Mouse (Mus musculus) embryonic facial prominence, embryonic 13.5 days (tissue): Measurements from ENCODE around the gene Aqr. TPM values are rescaled to one million over a fixed set of nuclear protein-coding genes. Genes with fewer than 3 reads are reported as not detected.

Source experiments
- ATAC-seq: fragments of 200-750 bp; cut with Nextera tagmentation; 2 replicates; pipeline ENCODE4 v1.8.0; 2017; ENCODE audit warnings: low read depth; ENCODE audit not compliant: insufficient number of reproducible peaks, insufficient read depth, low FRiP score, low TSS enrichment
- H3K27ac ChIP-seq: fragments of 300-500 bp; sonication (generic); 2 replicates; pipeline ENCODE4 v1.5.1; 2015; ENCODE audit warnings: moderate library complexity, mild to moderate bottlenecking, inconsistent platforms
- H3K27me3 ChIP-seq: fragments of 300-500 bp; sonication (generic); 2 replicates; pipeline ENCODE4 v1.6.1; 2015; ENCODE audit warnings: mild to moderate bottlenecking, inconsistent platforms
- H3K36me3 ChIP-seq: fragments of 300-500 bp; sonication (generic); 2 replicates; pipeline ENCODE4 v1.6.1; 2015; ENCODE audit warnings: mild to moderate bottlenecking, inconsistent platforms
- H3K4me1 ChIP-seq: fragments of 300-500 bp; sonication (generic); 2 replicates; pipeline ENCODE4 v1.6.1; 2015; ENCODE audit warnings: inconsistent platforms
- H3K4me2 ChIP-seq: fragments of 300-500 bp; sonication (generic); 2 replicates; pipeline ENCODE4 v1.6.1; 2015; ENCODE audit warnings: moderate library complexity, mild to moderate bottlenecking, inconsistent platforms
- H3K4me3 ChIP-seq: fragments of 300-500 bp; sonication (generic); 2 replicates; pipeline ENCODE4 v1.5.1; 2015; ENCODE audit warnings: mild to moderate bottlenecking, inconsistent platforms
- H3K9ac ChIP-seq: fragments of 300-500 bp; sonication (generic); 2 replicates; pipeline ENCODE4 v1.6.1; 2015; ENCODE audit warnings: mild to moderate bottlenecking, inconsistent platforms
- H3K9me3 ChIP-seq: fragments of 300-500 bp; sonication (generic); 2 replicates; pipeline ENCODE4 v1.6.1; 2016; ENCODE audit warnings: inconsistent platforms
- WGBS: fragments of 180-500 bp; shearing (Covaris S2); methylation state at CpG from one replicate; pipeline ENCODE4 v1.1.7; 2015; ENCODE audit warnings: mixed read lengths; 5-methylcytosine and 5-hydroxymethylcytosine counted together
- microRNA-seq: library from miRNA; unstranded; fragments of <30 nt; microRNA quantifications from one replicate; pipeline ENCODE4, GENCODE M21; 2016
- polyA plus RNA-seq: library from polyadenylated mRNA; unstranded; fragments of >200 nt; fragmentation: Nextera tagmentation; extraction: Ambion mirVana; gene quantifications from 2 replicates; pipeline ENCODE4 v1.2.1, GENCODE M21; 2015

Aqr gene
- polyA plus RNA-seq, 1 experiment from 2014 or later, result 48.1 TPM

GRCm38 (mm10) chr2:114058226-114058796, 128.5 kb downstream of the Aqr start:
- H3K9me3 ChIP-seq, result no peaks in the 10 kb centered on the region
- H3K36me3 ChIP-seq, result no peaks in the 10 kb centered on the region
- no peak overlapping the region for H3K9ac ChIP-seq
- ATAC-seq, result no peak
- H3K4me2 ChIP-seq, result no peak overlapping the region
- 0 out of 2 replicates have a peak, but pooled peaks cover 3% of the 10 kb centered on the region for H3K27me3 ChIP-seq
- H3K4me1 ChIP-seq, result peaks cover 7% of the 10 kb centered on the region
- 85% methylated on average over 10 of the region's 10 CpGs for WGBS
- H3K27ac ChIP-seq, result no peak overlapping the region
- H3K4me3 ChIP-seq, result no peak overlapping the region

- no peak overlapping the region for H3K4me2 ChIP-seq
- ATAC-seq, result no peak; the same call in 1 of the 2 replicates
- no peak overlapping the region for H3K27ac ChIP-seq
- 0 out of 2 replicates have a peak, but pooled peaks cover 3% of the 10 kb centered on the region for H3K27me3 ChIP-seq
- H3K4me3 ChIP-seq, result no peak overlapping the region
- 25% methylated on average over 10 of the region's 10 CpGs for WGBS
- H3K4me1 ChIP-seq, result peaks cover 7% of the 10 kb centered on the region
- no peak overlapping the region for H3K9ac ChIP-seq
- no peaks in the 10 kb centered on the region for H3K36me3 ChIP-seq
- H3K9me3 ChIP-seq, result no peaks in the 10 kb centered on the region
Measured at GRCm38 (mm10) chr2:114057303-114057853, 129.4 kb downstream of the Aqr start.

GRCm38 (mm10) chr2:114054129-114054528, 132.7 kb downstream of the Aqr start:
- Histone ChIP-seq H3K4me2 (no peak overlapping the region), H3K4me3 (no peak overlapping the region), H3K9me3 (no peaks in the 10 kb centered on the region), H3K27me3 (0 out of 2 replicates have a peak, but pooled peaks cover 3% of the 10 kb centered on the region), H3K9ac (no peak overlapping the region), H3K27ac (no peak overlapping the region), H3K36me3 (no peaks in the 10 kb centered on the region), H3K4me1 (peaks cover 7% of the 10 kb centered on the region)
- no peak for ATAC-seq
- 86% methylated on average over 4 of the region's 4 CpGs for WGBS

- Histone ChIP-seq H3K27ac (no peak within 1 kb of the TSS), H3K27me3 (0 out of 2 replicates have a peak, but pooled peaks cover 3% of the 10 kb centered on the region), H3K9me3 (no peaks in the 10 kb centered on the region), H3K4me2 (no peak within 1 kb of the TSS), H3K36me3 (no peaks in the 10 kb centered on the region), H3K4me1 (peaks cover 8% of the 10 kb centered on the region), H3K4me3 (no peak within 1 kb of the TSS), H3K9ac (no peak within 1 kb of the TSS)
- WGBS, result 47% methylated on average over 14 of the region's 14 CpGs
- peak; percentile 43; the same call in 1 of the 2 replicates for ATAC-seq
Measured at GRCm38 (mm10) chr2:114052696-114053598, 133.9 kb downstream of the Aqr start, which contains the start of gene Actc1. TSS of gene Actc1 (minus strand) at chr2:114053548.

- no peak for ATAC-seq
- Histone ChIP-seq H3K4me2 (no peak overlapping the region), H3K27me3 (no peaks in the 10 kb centered on the region), H3K36me3 (no peaks in the 10 kb centered on the region), H3K9ac (no peak overlapping the region), H3K27ac (no peak overlapping the region), H3K4me1 (peaks cover 8% of the 10 kb centered on the region), H3K9me3 (no peaks in the 10 kb centered on the region), H3K4me3 (no peak overlapping the region)
- WGBS, result 93% methylated on average over 14 of the region's 14 CpGs
Measured at GRCm38 (mm10) chr2:114051871-114052241, 135.0 kb downstream of the Aqr start.

Small RNAs within 50 kb of the gene (microRNA-seq; reads per million reads assigned to microRNA genes)
- gene Mir7002, result not detected

Other genes starting within 250 kb of the Aqr start
- gene Gjd2, start 173.4 kb downstream of the Aqr start, polyA plus RNA-seq, result 0.18 TPM in 1 of 2 replicates, not detected in the other
- gene Actc1, start 133.5 kb downstream of the Aqr start, polyA plus RNA-seq, result 115 and 185 TPM in 2 replicates
- gene Zfp770, start 14.4 kb upstream of the Aqr start, polyA plus RNA-seq, result 3.9 and 5.9 TPM in 2 replicates